Mouse (Mus musculus): ENCODE data around the gene Ddb2. TPM values are rescaled to one million over a fixed set of nuclear protein-coding genes. Genes with fewer than 3 reads are reported as not detected.

Gene Ddb2
- polyA plus RNA-seq, 1 experiment: 13.9 TPM

DNA sequence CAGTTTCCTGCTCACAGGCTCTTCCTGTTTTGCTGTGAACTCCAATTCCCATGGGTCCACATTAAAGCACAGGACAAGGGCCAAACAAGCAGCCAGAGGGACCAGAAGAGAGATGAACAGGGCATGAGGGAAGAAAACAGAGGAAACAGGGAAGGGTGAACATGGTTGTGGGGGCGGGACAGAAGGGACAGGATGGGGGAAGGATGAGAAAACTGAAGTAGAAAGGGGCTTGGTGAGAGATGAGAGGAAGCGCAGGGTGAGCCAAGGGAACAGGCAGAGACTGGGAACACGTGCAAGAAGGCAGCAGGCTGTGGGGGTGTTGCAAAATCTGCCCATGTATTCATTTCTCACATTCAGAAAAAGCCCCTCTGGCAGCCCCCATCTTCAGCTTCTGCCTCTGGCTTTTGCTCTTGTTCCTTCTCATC is 40.2 kb downstream of the Ddb2 start:
- Histone ChIP-seq H3K4me1 (ENCODE audit: control insufficient read depth, insufficient read depth, low read length) (peaks cover 5% of the 10 kb centered on the region; the same call in 1 of the 2 replicates), H3K4me3 (replicated peaks; ENCODE audit: extremely low read depth, low read depth, low read length) (no peak overlapping the region)
- DNase-seq: no peak
- no peak; the same call in 1 of the 2 replicates for TF ChIP-seq POLR2A (IDR thresholded peaks at IDR 0.05; ENCODE audit: borderline replicate concordance, extremely low read depth, low read depth, low read length)
- no peak for TF ChIP-seq CTCF (IDR thresholded peaks at IDR 0.05; ENCODE audit: insufficient read depth, low read length)
- 39% methylated on average over 3 of the region's 3 CpGs for WGBS

DNA sequence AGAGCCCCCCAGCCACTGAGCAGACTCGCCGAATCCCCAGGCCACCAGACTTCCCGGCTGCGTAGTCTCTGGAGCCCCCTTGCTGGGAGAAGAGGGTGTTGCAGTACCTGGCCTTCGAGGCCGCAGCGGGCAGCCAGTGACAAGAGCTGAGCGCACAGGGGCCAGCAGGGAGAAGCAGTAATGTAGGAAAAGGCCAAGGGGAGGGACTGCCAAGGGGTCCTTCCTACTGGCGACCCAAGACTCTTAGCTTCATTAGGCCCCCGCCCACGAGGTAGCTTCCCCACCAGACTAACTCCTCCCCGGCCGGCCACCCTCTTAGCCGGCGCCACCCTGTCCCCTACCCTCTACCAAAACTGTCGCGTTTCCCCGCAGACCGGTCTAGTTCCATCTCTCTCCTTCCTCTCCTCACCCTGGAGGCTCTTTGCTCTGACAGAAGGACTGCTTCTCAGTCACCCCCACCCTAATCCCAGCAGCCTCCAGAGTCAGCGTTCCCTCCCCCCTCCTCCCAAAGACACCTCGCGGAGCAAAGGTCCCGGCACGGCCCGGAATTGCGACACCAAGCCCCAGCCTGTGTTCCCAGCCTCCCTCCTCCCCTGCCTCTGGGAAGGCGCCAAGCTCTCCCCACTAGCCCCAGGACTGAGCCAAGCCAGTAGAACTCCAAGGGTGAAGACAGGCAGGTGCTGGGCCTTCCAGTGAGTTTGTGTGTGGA is 42.0 kb downstream of the Ddb2 start:
- WGBS: 3% methylated on average over 27 of the region's 27 CpGs
- DNase-seq: peak; percentile 83
- H3K4me3 ChIP-seq (replicated peaks; ENCODE audit: extremely low read depth, low read depth, low read length): peak overlapping the region; percentile 53
- peaks cover 5% of the 10 kb centered on the region; the same call in 1 of the 2 replicates for H3K4me1 ChIP-seq (ENCODE audit: control insufficient read depth, insufficient read depth, low read length)
- TF ChIP-seq POLR2A (IDR thresholded peaks at IDR 0.05; ENCODE audit: borderline replicate concordance, extremely low read depth, low read depth, low read length) (peak; percentile 62; the same call in 1 of the 2 replicates), CTCF (IDR thresholded peaks at IDR 0.05; ENCODE audit: insufficient read depth, low read length) (peak; percentile 64)

DNA sequence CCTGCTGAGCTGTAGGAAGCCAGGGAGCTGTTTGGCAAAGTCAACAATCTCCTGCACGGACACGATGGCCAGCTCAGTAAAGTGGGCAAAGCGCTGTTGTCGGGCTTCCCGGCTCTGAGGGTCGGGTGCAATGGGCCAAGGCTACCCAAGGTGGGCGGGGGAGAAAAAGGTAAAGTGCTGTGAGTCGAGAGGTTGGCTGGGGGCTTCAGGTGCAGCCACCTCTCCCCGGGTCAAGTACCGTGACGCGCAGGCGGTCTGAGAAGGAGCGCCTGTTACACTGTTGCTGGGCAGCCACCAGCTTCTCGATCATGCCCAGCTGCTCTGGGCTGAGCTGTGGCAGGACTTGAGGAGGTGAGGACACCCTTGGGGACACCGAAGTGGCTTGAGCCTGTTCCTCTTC is 46.3 kb downstream of the Ddb2 start:
- TF ChIP-seq CTCF (IDR thresholded peaks at IDR 0.05; ENCODE audit: insufficient read depth, low read length): no peak
- no peak for TF ChIP-seq POLR2A (IDR thresholded peaks at IDR 0.05; ENCODE audit: borderline replicate concordance, extremely low read depth, low read depth, low read length)
- Histone ChIP-seq H3K4me1 (ENCODE audit: control insufficient read depth, insufficient read depth, low read length) (0 out of 2 replicates have a peak, but pooled peaks cover 3% of the 10 kb centered on the region), H3K4me3 (replicated peaks; ENCODE audit: extremely low read depth, low read depth, low read length) (no peak overlapping the region)
- WGBS: 78% methylated on average over 16 of the region's 16 CpGs
- no peak for DNase-seq

DNA sequence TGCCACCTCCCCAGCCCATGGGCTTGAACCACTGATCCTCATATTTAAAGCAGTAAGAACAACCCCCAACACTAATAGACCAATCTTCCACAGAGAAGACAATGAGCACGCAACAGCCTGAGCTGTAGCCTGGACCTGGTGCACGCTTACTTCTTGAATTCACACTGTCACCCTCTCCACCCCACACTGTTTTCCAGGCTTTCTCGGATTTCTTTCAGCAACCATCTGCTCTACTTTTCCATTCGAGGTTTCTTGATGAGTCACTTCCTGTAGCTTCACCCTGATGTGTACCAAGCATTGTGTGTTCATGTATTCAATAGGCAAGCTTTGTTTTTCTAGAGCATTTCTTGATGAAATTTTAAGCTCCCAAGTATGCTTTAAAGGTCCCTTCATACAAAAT is 49.4 kb downstream of the Ddb2 start:
- TF ChIP-seq CTCF (IDR thresholded peaks at IDR 0.05; ENCODE audit: insufficient read depth, low read length) (no peak), POLR2A (IDR thresholded peaks at IDR 0.05; ENCODE audit: borderline replicate concordance, extremely low read depth, low read depth, low read length) (no peak)
- no peak overlapping the region for H3K4me3 ChIP-seq (replicated peaks; ENCODE audit: extremely low read depth, low read depth, low read length)
- H3K4me1 ChIP-seq (ENCODE audit: control insufficient read depth, insufficient read depth, low read length): peaks cover 4% of the 10 kb centered on the region; the same call in 1 of the 2 replicates
- DNase-seq: no peak
- WGBS: 42% methylated on average over 4 of the region's 4 CpGs

DNA sequence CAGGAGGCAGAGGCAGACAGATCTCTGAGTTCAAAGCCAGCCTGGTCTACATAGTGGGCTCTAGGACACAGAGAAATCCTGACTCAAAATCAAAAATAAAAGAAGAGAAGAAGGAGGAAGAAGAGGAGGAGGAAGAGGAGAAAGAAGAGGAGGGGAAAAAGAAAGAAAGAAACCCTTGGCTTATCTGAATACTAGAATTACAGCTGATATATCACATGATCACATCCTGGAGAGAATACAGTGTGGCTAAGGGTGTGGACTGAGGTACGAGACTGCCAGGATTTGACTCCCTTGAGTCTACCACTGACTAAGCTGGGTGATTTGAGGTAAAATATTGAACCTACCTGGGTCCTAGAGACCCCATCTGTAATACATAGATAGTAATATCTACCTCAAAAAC is 50.6 kb downstream of the Ddb2 start:
- TF ChIP-seq CTCF (IDR thresholded peaks at IDR 0.05; ENCODE audit: insufficient read depth, low read length): no peak
- TF ChIP-seq POLR2A (IDR thresholded peaks at IDR 0.05; ENCODE audit: borderline replicate concordance, extremely low read depth, low read depth, low read length): no peak
- Histone ChIP-seq H3K4me3 (replicated peaks; ENCODE audit: extremely low read depth, low read depth, low read length) (no peak overlapping the region), H3K4me1 (ENCODE audit: control insufficient read depth, insufficient read depth, low read length) (peaks cover 10% of the 10 kb centered on the region; the same call in 1 of the 2 replicates)
- DNase-seq: no peak
- 43% methylated on average over 1 of the region's 1 CpGs for WGBS

DNA sequence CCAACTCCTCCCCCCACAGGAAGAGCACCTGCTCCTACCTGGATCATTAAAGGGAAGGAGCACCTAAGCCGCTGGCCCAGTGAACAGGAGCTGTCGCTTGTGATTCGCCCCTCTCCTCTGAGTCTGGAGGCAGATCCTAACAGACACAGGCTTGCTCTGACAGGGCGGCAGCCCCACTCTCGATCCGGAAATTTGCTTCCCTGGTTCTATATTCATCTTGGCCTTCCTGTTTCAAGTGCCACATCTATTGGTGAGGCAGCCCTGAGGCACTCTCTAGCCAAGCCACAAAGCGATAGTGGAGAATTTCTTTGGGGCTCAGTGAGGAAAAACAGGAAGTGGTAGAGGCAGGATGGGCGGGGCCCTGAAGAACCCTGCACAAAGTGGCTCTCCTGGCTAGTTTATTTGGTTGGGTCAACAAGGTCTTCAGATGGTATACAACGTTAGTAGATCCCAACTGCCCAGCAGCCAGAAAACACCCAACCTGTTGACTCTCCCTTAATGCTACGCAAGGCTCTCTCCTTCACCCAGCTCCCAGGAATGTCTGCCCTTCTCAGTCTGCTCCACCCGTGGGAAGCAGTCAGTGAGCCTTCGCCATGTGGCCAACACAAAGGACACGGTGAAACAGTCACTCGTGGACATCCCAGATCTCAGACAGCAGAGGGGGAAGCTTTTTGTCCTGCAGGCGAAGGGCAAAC is 52.9 kb downstream of the Ddb2 start, which contains the start of gene Madd:
Gene Madd (minus strand): TSS at position 127 of the 695 bp plus-strand sequence.
- WGBS: 36% methylated on average over 15 of the region's 15 CpGs
- peak; percentile 74 for DNase-seq
- H3K4me1 ChIP-seq (ENCODE audit: control insufficient read depth, insufficient read depth, low read length): peaks cover 10% of the 10 kb centered on the region
- TF ChIP-seq POLR2A (IDR thresholded peaks at IDR 0.05; ENCODE audit: borderline replicate concordance, extremely low read depth, low read depth, low read length) (peak; percentile 34; the same call in 1 of the 2 replicates), CTCF (IDR thresholded peaks at IDR 0.05; ENCODE audit: insufficient read depth, low read length) (no peak)
- peak within 1 kb of the TSS; percentile 88 for H3K4me3 ChIP-seq (replicated peaks; ENCODE audit: extremely low read depth, low read depth, low read length)

DNA sequence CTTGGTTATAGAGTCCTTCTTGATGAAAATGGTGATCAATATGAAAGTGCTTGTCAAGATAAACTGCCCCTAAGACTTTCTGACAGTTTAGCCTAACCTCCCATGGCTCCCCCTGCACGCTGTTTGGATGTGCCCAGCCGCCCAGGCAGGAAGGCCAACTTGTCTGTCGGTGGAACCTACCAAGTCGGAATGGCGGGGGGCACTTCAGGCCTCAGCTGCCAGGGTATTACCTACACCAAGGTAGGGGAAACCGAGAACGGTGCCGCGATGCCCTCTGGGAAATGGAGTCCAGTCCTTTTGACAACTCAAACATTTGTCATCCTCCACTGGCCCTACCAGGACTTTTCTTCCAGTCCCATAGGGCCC is 53.7 kb downstream of the Ddb2 start:
- DNase-seq: peak; percentile 91
- Histone ChIP-seq H3K4me3 (replicated peaks; ENCODE audit: extremely low read depth, low read depth, low read length) (peak overlapping the region; percentile 88), H3K4me1 (ENCODE audit: control insufficient read depth, insufficient read depth, low read length) (peaks cover 10% of the 10 kb centered on the region)
- WGBS: 1% methylated on average over 9 of the region's 9 CpGs
- 0 out of 2 replicates have a peak, but pooled peaks have one; percentile 3 for TF ChIP-seq POLR2A (IDR thresholded peaks at IDR 0.05; ENCODE audit: borderline replicate concordance, extremely low read depth, low read depth, low read length)
- no peak for TF ChIP-seq CTCF (IDR thresholded peaks at IDR 0.05; ENCODE audit: insufficient read depth, low read length)

DNA sequence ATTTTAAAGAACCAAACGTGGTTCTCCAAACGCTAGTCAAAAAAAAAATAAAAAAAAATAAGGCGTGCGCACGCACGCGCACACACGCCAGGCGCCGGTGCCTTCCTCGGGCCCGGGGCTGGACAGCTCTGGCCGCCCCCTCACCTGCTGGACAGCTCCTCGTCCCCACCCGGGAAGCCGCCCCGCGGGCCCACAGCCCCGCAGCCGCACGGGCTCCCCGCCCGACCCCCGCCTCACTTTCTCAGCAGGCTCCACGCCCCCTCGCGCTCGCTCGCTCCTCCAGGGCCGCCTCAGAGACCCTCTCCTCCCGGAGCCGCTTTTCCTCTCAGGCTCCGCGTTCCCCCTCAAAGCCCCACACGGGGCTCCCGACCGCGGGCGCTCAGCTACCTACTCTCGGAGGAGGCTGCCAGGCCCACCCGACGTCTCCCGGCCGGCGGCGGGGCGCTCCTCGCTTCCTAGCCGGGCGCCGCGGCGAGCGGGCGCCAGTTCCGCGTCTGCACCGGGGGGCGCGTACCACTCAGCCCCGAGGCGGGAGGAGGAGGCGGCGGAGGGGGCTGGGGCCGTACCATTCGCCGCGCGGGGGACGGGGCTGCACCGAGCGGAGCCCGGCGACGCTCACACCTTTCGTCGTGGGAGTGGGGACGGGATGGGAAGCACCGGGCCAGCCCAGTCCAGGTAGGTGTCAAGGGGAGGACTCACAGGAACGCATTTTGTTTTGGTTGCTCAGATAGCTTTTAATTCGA is 54.2 kb downstream of the Ddb2 start:
- H3K4me3 ChIP-seq (replicated peaks; ENCODE audit: extremely low read depth, low read depth, low read length): peak overlapping the region; percentile 88
- TF ChIP-seq CTCF (IDR thresholded peaks at IDR 0.05; ENCODE audit: insufficient read depth, low read length): no peak
- peak; percentile 35; the same call in 1 of the 2 replicates for TF ChIP-seq POLR2A (IDR thresholded peaks at IDR 0.05; ENCODE audit: borderline replicate concordance, extremely low read depth, low read depth, low read length)
- peaks cover 10% of the 10 kb centered on the region for H3K4me1 ChIP-seq (ENCODE audit: control insufficient read depth, insufficient read depth, low read length)
- under 1% methylated on average over 81 of the region's 81 CpGs for WGBS
- peak; percentile 64 for DNase-seq

DNA sequence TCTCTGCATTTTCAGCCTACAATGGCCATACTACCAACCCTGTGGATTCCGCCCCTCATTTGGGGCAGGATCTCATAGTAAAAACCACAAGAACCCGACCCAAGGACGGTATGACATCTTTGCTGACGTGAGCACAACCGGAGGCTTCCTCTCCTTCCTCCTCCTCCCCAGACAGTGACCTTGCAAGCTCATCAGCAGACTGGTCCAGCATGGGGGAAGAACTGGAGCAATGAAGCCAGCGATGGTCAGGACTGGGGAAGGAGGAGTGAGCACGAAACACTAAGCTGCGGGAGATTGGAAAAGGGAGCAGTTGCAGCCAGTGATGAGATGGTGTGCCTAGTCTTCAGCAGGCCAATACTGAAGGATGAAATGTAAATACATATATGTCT is 54.8 kb downstream of the Ddb2 start:
- DNase-seq: no peak
- 16% methylated on average over 8 of the region's 8 CpGs for WGBS
- H3K4me3 ChIP-seq (replicated peaks; ENCODE audit: extremely low read depth, low read depth, low read length): peak overlapping the region; percentile 31
- TF ChIP-seq CTCF (IDR thresholded peaks at IDR 0.05; ENCODE audit: insufficient read depth, low read length) (no peak), POLR2A (IDR thresholded peaks at IDR 0.05; ENCODE audit: borderline replicate concordance, extremely low read depth, low read depth, low read length) (no peak)
- peaks cover 10% of the 10 kb centered on the region for H3K4me1 ChIP-seq (ENCODE audit: control insufficient read depth, insufficient read depth, low read length)

Measured in lung, adult 2 months (tissue).